Comparison of ENCODE assay signal across 18 mouse cellular contexts in the genomic region with DNA sequence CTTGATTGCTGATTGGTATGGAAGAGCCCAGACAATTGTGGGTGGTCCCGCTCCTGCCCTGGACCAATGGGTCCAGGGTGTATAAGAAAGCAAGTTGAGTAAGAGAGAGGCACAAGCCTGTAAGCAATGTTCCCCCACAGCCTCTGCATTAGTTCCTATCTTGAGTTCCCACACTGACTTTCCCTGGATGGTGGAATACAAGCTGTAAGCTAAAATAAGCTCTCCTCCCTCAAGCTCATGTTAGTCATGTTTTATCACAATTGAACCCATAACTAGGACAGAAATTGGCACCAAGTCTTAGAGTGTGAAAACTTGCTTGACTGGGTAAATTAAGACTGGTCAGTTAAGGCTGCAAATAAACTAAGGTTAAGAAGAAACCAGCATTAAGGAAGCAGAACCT. TPM values are rescaled to one million over a fixed set of nuclear protein-coding genes. Genes with fewer than 3 reads are reported as not detected.
"Had no signal": no experiment of that assay in that cellular context is flagged by ENCODE, and none has a peak within 500 bp of the region (broad histone marks: within the 10 kb centered on the region; RNA-seq: fewer than 3 reads in every experiment).

No protein-coding gene starts in this region.

- H3K27me3 ChIP-seq: heart, embryonic 13.5 days; heart, embryonic 15.5 days; hindbrain, embryonic 13.5 days; hindbrain, embryonic 15.5 days; intestine, embryonic 15.5 days; limb, embryonic 13.5 days; limb, embryonic 15.5 days had no signal

- H3K4me3 ChIP-seq: gastrocnemius, adult 2 months; heart, adult 2 months; heart, embryonic 13.5 days; heart, embryonic 15.5 days; hindbrain, embryonic 13.5 days; hindbrain, embryonic 15.5 days; intestine, embryonic 15.5 days; limb, embryonic 13.5 days; limb, embryonic 15.5 days had no signal

- H3K9ac ChIP-seq: heart, embryonic 13.5 days; heart, embryonic 15.5 days; hindbrain, embryonic 13.5 days; hindbrain, embryonic 15.5 days; intestine, embryonic 15.5 days; limb, embryonic 13.5 days; limb, embryonic 15.5 days had no signal

- H3K4me2 ChIP-seq: heart, embryonic 11.5 days; heart, embryonic 13.5 days; heart, embryonic 15.5 days; hindbrain, embryonic 13.5 days; hindbrain, embryonic 15.5 days; intestine, embryonic 15.5 days; limb, embryonic 13.5 days; limb, embryonic 15.5 days; liver, embryonic 11.5 days had no signal

- H3K27ac ChIP-seq: gastrocnemius, adult 2 months; heart, adult 2 months; heart, embryonic 13.5 days; heart, embryonic 15.5 days; hindbrain, embryonic 13.5 days; hindbrain, embryonic 15.5 days; intestine, embryonic 15.5 days; limb, embryonic 13.5 days; limb, embryonic 15.5 days had no signal

- H3K9me3 ChIP-seq: heart, embryonic 15.5 days; hindbrain, embryonic 13.5 days; hindbrain, embryonic 15.5 days; intestine, embryonic 15.5 days; limb, embryonic 13.5 days; limb, embryonic 15.5 days had no signal

- ATAC-seq: forebrain, embryonic 16.5 days; intestine, embryonic 15.5 days; intestine, postnatal 0 days had no signal

- H3K4me1 ChIP-seq: heart, embryonic 13.5 days; heart, embryonic 15.5 days; hindbrain, embryonic 13.5 days; hindbrain, embryonic 15.5 days; intestine, embryonic 15.5 days; limb, embryonic 13.5 days; limb, embryonic 15.5 days had no signal

- H3K36me3 ChIP-seq: heart, embryonic 13.5 days; heart, embryonic 15.5 days; hindbrain, embryonic 13.5 days; hindbrain, embryonic 15.5 days; intestine, embryonic 15.5 days; limb, embryonic 13.5 days; limb, embryonic 15.5 days had no signal

RNA-seq across cellular contexts. Expression of a gene that starts 8.2 kb away (rescaled TPM):
- polyA plus RNA-seq: heart, adult 2 months; heart, embryonic 11.5 days; heart, embryonic 13.5 days; heart, embryonic 15.5 days; heart, postnatal 0 days; hindbrain, embryonic 11.5 days; hindbrain, embryonic 15.5 days; inflammation-experienced regulatory T-cells, adult 6 months; intestine, postnatal 0 days; kidney, embryonic 14.5 days; large intestine, adult 2 months; liver, embryonic 11.5 days had no signal

RNA-seq across cellular contexts. Expression of a gene that starts 15.1 kb away (rescaled TPM):
- polyA plus RNA-seq: heart, adult 2 months had no signal

RNA-seq across cellular contexts. Expression of a gene that starts 26.3 kb away (rescaled TPM):
- polyA plus RNA-seq: inflammation-experienced regulatory T-cells, adult 6 months; large intestine, adult 2 months; limb, embryonic 15.5 days; liver, embryonic 11.5 days had no signal
